Mouse (Mus musculus): ENCODE results near the gene Glis1. TPM values are rescaled to one million over a fixed set of nuclear protein-coding genes. Genes with fewer than 3 reads are reported as not detected.

Glis1 gene
- polyA plus RNA-seq, 1 experiment from 2014 or later = 0.75 TPM

DNA sequence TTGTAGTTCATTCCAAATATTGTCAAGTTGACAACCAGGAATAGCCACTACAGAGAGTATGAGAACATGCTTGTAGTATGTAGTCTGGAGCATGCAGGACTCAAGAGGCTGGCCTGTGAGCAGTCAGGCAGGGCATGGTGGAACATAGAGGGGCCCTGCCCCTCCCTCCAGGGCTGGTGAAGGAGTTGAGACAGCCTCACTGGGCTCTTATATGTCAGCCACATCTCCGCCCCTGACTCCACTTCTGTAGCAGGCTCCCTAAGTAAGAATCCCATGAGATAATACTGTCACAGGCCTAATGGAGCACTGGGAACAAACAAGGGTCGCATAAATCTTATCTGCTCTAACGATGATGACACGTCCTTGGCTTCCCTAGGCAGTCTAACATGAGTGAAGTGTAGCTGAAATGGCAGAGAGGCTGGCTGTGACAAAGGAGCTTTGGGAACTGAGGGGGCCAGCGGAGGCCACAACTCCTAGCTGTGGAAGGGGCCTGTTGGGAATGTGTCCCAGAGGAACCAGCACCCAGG, 214.6 kb downstream of the Glis1 start:
- no peak for ATAC-seq
- no peaks in the 10 kb centered on the region for H3K9me3 ChIP-seq (replicated peaks)
- WGBS = 78% methylated on average over 5 of the region's 5 CpGs
- no peaks in the 10 kb centered on the region for H3K36me3 ChIP-seq (ENCODE audit: poor library complexity, severe bottlenecking)
- no peak overlapping the region for H3K4me2 ChIP-seq
- H3K27me3 ChIP-seq = no peaks in the 10 kb centered on the region
- no peak overlapping the region for H3K9ac ChIP-seq
- peaks cover 15% of the 10 kb centered on the region for H3K4me1 ChIP-seq
- H3K27ac ChIP-seq = no peak overlapping the region
- H3K4me3 ChIP-seq = no peak overlapping the region

DNA sequence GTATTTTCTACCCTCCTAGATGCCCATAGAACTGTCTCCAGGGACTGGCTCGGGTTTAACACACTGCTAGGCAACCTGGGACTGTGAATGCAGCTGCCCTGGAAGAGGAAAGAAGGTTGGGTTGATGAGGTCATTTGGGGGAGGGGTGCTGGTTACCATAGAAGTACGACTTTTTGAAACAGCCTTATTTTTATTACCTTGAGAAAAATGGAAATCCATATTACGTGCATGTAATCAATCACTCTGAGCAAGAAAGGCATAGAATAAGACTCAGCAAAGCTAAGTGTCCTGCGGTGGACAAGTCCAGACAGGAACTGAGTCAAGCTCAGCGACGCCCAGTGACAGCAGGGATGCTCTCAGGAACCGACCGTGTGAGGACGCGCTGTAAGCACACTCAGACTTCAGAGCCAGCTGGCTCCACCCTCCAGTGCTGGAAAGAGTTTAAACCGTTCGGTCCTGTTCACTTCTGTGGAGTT, 216.7 kb downstream of the Glis1 start:
- WGBS = 29% methylated on average over 12 of the region's 12 CpGs

DNA sequence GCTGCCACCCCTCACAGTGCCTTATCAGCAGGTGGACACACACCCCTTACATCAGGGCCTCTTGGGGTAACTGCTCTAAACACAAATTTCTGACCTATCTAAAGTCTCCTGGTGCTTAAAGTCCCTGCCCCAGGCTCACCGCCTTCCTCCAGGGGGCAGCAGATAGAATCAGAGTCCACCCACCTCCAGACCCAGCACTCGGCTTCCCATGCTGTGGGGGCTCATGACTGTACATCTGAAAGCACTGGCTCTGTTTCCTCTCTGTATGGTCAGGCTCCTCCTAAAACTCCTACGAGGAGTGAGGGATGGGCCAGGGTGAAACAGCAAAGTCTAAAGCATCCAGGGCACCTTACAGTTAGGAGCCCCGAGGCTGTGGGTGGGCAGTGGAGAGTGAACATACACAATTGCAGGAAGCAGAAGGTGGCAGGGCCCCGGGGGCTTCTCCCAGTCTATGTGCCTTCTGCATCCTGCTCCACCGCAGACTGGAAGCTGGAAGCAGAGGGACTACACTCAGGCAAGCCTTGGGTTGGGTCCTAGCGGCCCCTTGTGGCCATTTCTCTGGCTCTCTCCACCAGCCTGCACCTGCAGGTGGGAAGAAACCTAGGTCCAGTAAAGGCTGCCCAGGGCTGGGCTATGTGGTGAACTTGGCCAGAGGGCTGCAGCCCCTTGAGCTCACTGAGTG, 218.3 kb downstream of the Glis1 start:
- H3K27me3 ChIP-seq = no peaks in the 10 kb centered on the region
- H3K4me2 ChIP-seq = peak overlapping the region; percentile 2; the same call in 1 of the 2 replicates
- H3K27ac ChIP-seq = no peak overlapping the region
- no peak overlapping the region for H3K9ac ChIP-seq
- WGBS = 12% methylated on average over 7 of the region's 7 CpGs
- no peaks in the 10 kb centered on the region for H3K36me3 ChIP-seq (ENCODE audit: poor library complexity, severe bottlenecking)
- H3K4me1 ChIP-seq = peaks cover 15% of the 10 kb centered on the region
- no peak overlapping the region for H3K4me3 ChIP-seq
- no peaks in the 10 kb centered on the region for H3K9me3 ChIP-seq (replicated peaks)
- ATAC-seq = peak; percentile 94

More for the DNA sequence above, 216.7 kb downstream of the Glis1 start:
- Histone ChIP-seq H3K9ac (no peak overlapping the region), H3K4me1 (peaks cover 15% of the 10 kb centered on the region), H3K4me3 (no peak overlapping the region), H3K27me3 (no peaks in the 10 kb centered on the region), H3K4me2 (no peak overlapping the region), H3K9me3 (replicated peaks) (no peaks in the 10 kb centered on the region), H3K27ac (no peak overlapping the region), H3K36me3 (ENCODE audit: poor library complexity, severe bottlenecking) (no peaks in the 10 kb centered on the region)
- ATAC-seq = no peak

DNA sequence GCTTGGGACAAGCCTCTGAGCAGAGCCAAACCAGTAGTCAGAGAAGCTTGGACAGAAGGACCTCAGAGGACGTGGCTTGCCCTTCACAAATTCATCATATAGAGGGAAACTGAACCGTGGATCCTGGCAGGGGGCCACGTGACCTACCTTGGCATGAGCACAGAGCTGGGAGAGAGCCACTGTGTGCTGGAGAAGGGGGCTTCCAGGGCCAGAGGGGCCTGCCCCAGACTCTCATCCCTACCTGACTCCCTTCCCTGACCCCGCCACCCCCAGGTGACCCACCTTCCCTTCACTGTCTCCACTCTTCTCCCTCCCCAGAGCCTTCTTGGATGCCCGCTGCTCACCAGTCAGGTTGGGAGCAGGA, 218.9 kb downstream of the Glis1 start:
- no peak overlapping the region for H3K4me2 ChIP-seq
- WGBS = 67% methylated on average over 5 of the region's 5 CpGs
- H3K27me3 ChIP-seq = no peaks in the 10 kb centered on the region
- H3K4me1 ChIP-seq = peaks cover 15% of the 10 kb centered on the region
- H3K27ac ChIP-seq = no peak overlapping the region
- no peak for ATAC-seq
- no peaks in the 10 kb centered on the region for H3K9me3 ChIP-seq (replicated peaks)
- no peak overlapping the region for H3K4me3 ChIP-seq
- H3K36me3 ChIP-seq (ENCODE audit: poor library complexity, severe bottlenecking) = no peaks in the 10 kb centered on the region
- H3K9ac ChIP-seq = no peak overlapping the region

DNA sequence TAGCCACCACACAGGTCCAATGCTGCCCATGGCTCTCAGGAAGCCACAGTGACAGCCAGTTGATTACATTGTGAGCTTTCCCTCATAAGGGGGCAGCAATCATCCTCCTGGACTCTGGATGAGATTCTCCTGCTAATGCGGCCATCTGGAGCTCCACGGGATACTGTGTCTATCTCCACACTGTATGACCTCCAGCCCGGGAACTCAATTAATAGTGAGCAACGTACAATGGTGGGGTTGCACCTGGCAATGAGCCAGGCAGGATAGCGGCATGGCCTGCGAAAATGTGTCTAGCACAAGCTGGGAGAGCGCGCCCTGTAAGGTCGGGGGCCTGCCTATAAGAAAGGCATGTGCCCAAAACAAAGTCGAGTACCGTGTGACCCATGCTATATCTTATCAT, 226.3 kb downstream of the Glis1 start:
- ATAC-seq = no peak
- H3K9me3 ChIP-seq (replicated peaks) = no peaks in the 10 kb centered on the region
- H3K27me3 ChIP-seq = no peaks in the 10 kb centered on the region
- H3K36me3 ChIP-seq (ENCODE audit: poor library complexity, severe bottlenecking) = no peaks in the 10 kb centered on the region
- no peak overlapping the region for H3K9ac ChIP-seq
- WGBS = 82% methylated on average over 11 of the region's 11 CpGs
- H3K4me2 ChIP-seq = no peak overlapping the region
- H3K27ac ChIP-seq = no peak overlapping the region
- no peak overlapping the region for H3K4me3 ChIP-seq
- no peaks in the 10 kb centered on the region for H3K4me1 ChIP-seq

DNA sequence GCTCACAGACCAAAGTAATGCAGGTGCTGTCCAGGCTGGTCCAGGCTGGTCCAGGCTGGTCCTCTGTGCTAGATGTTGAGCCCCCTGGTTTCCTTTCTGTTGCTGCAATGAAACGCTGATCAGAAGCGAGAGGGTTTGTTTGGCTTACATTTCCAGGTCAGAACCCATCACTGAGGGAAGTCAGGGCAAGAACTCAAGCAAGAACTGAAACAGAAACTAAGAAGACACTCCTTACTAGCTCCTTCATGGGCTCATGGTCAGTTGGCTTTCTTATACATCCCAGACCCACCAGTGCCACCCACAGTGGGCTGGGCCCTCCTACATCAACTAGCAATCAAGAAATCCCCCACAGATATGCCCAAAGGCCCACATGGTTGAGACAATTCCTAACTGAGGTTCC, 234.1 kb downstream of the Glis1 start:
- H3K4me3 ChIP-seq = no peak overlapping the region
- H3K9ac ChIP-seq = no peak overlapping the region
- no peaks in the 10 kb centered on the region for H3K9me3 ChIP-seq (replicated peaks)
- H3K27me3 ChIP-seq = peaks cover 7% of the 10 kb centered on the region; the same call in 1 of the 2 replicates
- no peak overlapping the region for H3K4me2 ChIP-seq
- ATAC-seq = no peak
- H3K36me3 ChIP-seq (ENCODE audit: poor library complexity, severe bottlenecking) = no peaks in the 10 kb centered on the region
- peaks cover 2% of the 10 kb centered on the region for H3K4me1 ChIP-seq
- 94% methylated on average over 2 of the region's 2 CpGs for WGBS
- no peak overlapping the region for H3K27ac ChIP-seq

DNA sequence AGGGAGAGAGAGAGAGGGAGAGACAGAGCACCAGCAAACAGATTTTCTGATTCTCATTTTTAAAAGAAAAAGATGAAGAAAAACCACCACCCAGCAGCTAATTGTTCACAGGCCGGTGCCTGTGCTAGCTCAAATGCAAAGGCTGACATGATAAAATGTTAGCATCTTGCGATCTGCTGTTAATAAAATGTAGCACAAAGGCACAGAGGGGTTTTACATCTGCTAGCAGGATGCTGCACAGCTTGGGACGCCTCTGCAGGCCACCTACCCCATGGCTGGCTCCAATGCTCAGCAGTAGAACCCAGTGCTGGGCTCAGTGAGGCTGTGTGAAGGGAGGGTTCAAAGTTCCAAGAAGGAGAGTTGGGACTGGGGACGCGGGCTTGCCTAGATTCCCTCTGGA, 236.3 kb downstream of the Glis1 start:
- 70% methylated on average over 5 of the region's 5 CpGs for WGBS
- peaks cover 7% of the 10 kb centered on the region; the same call in 1 of the 2 replicates for H3K27me3 ChIP-seq
- H3K9me3 ChIP-seq (replicated peaks) = no peaks in the 10 kb centered on the region
- no peak overlapping the region for H3K4me3 ChIP-seq
- H3K36me3 ChIP-seq (ENCODE audit: poor library complexity, severe bottlenecking) = no peaks in the 10 kb centered on the region
- peaks cover 10% of the 10 kb centered on the region for H3K4me1 ChIP-seq
- H3K9ac ChIP-seq = no peak overlapping the region
- no peak for ATAC-seq
- H3K4me2 ChIP-seq = no peak overlapping the region
- no peak overlapping the region for H3K27ac ChIP-seq

DNA sequence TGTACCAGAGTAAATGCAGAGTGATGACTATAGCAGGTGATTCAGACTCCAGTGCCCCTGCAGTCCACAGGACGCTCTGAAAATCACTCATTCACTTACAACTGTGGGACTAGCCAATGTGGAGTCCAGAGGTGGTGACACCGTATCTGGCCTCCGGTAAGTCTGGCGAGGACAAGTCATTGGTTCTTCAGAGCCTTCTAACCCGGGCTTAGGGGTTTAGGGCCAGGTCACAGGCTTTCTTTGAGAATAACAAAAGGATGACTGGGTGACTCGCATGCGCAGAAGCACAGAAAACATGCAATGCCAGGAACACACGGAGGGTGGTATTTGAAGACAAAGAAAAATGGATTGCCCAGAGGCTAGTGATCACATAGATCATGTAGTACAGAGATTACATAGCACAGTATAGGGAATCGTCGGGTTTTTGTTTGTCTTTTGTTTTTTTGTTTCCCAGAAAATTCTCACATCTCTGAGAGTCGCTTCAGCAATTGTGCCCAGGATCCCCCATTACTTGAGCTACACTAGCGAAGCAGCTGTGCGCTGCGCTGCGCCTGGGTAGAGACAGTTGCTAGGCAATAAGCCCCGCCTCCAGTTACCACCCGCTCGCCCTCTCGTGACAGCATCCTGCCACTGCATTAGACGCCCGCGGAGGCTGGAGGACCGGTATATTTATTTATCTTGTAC, 239.4 kb downstream of the Glis1 start:
- no peaks in the 10 kb centered on the region for H3K36me3 ChIP-seq (ENCODE audit: poor library complexity, severe bottlenecking)
- peak overlapping the region; percentile 49 for H3K4me2 ChIP-seq
- peaks cover 10% of the 10 kb centered on the region for H3K27me3 ChIP-seq
- ATAC-seq = peak; percentile 96
- WGBS = 13% methylated on average over 23 of the region's 23 CpGs
- peak overlapping the region; percentile 88 for H3K27ac ChIP-seq
- no peak overlapping the region for H3K4me3 ChIP-seq
- no peaks in the 10 kb centered on the region for H3K9me3 ChIP-seq (replicated peaks)
- H3K4me1 ChIP-seq = peaks cover 10% of the 10 kb centered on the region
- H3K9ac ChIP-seq = 0 out of 2 replicates have a peak overlapping the region, but pooled peaks have one; percentile 26

DNA sequence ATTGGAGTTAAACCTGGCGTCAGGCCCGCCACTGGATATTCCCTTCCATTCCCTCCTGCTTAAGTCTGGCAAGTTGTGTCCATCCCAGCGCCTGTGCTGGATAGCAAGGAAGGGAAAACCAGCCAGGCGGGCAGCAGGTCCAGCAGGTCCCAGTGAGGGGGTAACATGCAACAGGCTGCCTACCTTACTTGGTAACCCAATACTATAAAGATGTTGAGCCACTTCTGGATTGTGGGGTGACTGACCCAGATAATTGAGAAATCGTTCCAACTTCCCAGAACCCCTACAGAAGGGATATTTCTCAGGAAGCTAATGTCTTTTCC, 239.9 kb downstream of the Glis1 start:
- no peak for ATAC-seq
- Histone ChIP-seq H3K27ac (peak overlapping the region; percentile 51; the same call in 1 of the 2 replicates), H3K9me3 (replicated peaks) (no peaks in the 10 kb centered on the region), H3K4me3 (no peak overlapping the region), H3K36me3 (ENCODE audit: poor library complexity, severe bottlenecking) (no peaks in the 10 kb centered on the region), H3K4me2 (peak overlapping the region; percentile 49), H3K9ac (no peak overlapping the region), H3K27me3 (peaks cover 10% of the 10 kb centered on the region), H3K4me1 (peaks cover 14% of the 10 kb centered on the region)
- WGBS = 25% methylated on average over 5 of the region's 5 CpGs

DNA sequence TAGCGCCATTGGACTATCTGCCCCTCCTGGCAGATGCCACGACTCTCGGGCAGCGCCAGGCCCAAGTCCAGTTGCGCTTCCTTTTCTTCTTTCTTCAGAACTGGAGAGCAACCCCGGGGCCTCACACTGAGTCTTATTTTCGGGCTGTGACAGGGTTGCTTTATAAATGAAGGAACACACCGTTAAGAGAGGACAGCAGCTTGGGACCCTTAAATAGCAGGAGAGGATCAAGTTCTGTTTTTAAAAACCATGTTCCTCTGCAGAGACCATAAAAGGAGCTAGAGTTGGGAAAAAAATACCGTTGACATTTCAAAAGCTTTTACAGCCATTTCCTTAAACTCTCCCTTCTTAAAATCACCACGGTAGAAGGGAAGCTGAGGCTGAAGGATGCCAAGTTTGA, 241.3 kb downstream of the Glis1 start:
- Histone ChIP-seq H3K27me3 (peaks cover 10% of the 10 kb centered on the region), H3K4me3 (no peak overlapping the region), H3K4me2 (no peak overlapping the region), H3K4me1 (peaks cover 27% of the 10 kb centered on the region), H3K36me3 (ENCODE audit: poor library complexity, severe bottlenecking) (no peaks in the 10 kb centered on the region), H3K9me3 (replicated peaks) (no peaks in the 10 kb centered on the region), H3K9ac (no peak overlapping the region), H3K27ac (no peak overlapping the region)
- no peak for ATAC-seq
- WGBS = 61% methylated on average over 10 of the region's 10 CpGs

DNA sequence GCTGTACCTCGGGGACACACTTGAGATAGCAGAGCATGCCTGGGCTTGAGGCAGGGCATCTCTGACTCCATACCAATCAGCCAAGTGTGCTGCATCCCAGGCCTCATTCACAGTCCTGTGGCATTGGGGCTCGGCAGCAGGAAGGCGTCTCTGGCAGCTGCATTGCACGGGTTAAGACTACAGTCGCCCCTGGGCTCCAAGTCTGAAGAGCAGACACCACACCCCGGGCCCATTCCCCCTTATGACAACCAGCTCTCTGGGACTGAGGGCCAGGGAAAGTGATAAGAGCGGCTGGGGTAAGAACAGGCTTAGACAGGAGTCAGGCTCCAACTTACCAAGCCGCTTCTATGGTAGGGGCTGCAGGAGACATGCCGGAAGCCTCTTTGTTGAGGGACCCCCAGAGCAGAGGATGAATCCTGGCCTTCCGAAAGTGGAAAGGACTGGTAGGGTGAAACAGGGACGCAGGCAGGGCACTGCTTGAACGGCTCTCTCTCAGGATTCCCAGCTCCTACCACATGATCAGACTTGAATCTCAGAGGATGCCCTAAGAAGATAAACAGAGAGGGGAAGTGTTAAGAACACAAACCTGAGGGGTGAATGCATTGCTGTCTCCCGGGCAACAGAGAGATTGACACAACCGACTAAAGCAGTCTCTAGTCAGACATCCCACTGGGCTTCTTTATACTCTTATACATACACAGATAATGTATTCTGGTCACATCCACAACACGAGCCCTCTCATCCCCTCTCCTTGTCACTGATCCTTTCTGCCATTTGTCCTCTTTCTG, 246.1 kb downstream of the Glis1 start:
- H3K9me3 ChIP-seq (replicated peaks) = no peaks in the 10 kb centered on the region
- H3K27ac ChIP-seq = peak overlapping the region; percentile 88
- H3K36me3 ChIP-seq (ENCODE audit: poor library complexity, severe bottlenecking) = no peaks in the 10 kb centered on the region
- peak overlapping the region; percentile 45 for H3K4me2 ChIP-seq
- WGBS = 20% methylated on average over 15 of the region's 15 CpGs
- H3K27me3 ChIP-seq = peaks cover 4% of the 10 kb centered on the region; the same call in 1 of the 2 replicates
- peak overlapping the region; percentile 54 for H3K9ac ChIP-seq
- H3K4me3 ChIP-seq = peak overlapping the region; percentile 24
- peaks cover 30% of the 10 kb centered on the region for H3K4me1 ChIP-seq
- peak; percentile 89 for ATAC-seq
